Mouse (Mus musculus): ENCODE results near the gene C2cd4b. TPM values are rescaled to one million over a fixed set of nuclear protein-coding genes. Genes with fewer than 3 reads are reported as not detected.

Gene C2cd4b
- polyA plus RNA-seq, 1 experiment from 2014 or later = 3.7 TPM

DNA sequence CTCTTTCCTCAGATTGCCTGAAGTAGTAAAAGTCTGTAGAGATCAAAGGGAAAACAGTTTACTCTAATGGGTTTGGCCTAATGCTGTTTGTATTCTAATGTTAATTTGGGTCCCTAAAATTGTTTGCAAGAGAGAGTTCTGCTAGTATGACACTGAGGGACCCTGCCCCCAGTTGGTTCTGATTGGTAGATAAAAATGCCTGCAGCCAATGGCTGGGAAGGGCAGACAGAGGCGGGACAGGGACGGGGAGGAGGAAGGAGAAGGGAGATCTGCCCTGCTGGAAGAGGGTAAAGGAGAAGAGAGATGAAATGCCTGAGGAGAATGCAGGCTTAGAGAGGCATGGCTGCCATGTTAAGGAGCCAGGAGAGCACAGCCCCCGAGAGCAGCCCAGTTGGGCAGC is 7.7 kb downstream of the C2cd4b start:
- H3K36me3 ChIP-seq (ENCODE audit: control insufficient read depth, insufficient read depth) = no peaks in the 10 kb centered on the region
- H3K27ac ChIP-seq (ENCODE audit: low read depth, low read length) = no peak overlapping the region
- no peak overlapping the region for H3K4me2 ChIP-seq (replicated peaks; ENCODE audit: low read depth)
- no peak overlapping the region for H3K9ac ChIP-seq (ENCODE audit: low read depth, low read length)
- 0 out of 2 replicates have a peak, but pooled peaks cover 2% of the 10 kb centered on the region for H3K27me3 ChIP-seq (replicated peaks; ENCODE audit: control insufficient read depth, insufficient read depth, low read length)
- no peak for ATAC-seq
- H3K9me3 ChIP-seq (ENCODE audit: control insufficient read depth) = no peaks in the 10 kb centered on the region
- 70% methylated on average over 3 of the region's 3 CpGs for WGBS
- no peak overlapping the region for H3K4me3 ChIP-seq (ENCODE audit: low read depth, low read length)
- no peaks in the 10 kb centered on the region for H3K4me1 ChIP-seq (replicated peaks; ENCODE audit: control insufficient read depth, insufficient read depth, low read length)
- no peak for TF ChIP-seq CTCF (IDR thresholded peaks at IDR 0.05; ENCODE audit: low read depth)

DNA sequence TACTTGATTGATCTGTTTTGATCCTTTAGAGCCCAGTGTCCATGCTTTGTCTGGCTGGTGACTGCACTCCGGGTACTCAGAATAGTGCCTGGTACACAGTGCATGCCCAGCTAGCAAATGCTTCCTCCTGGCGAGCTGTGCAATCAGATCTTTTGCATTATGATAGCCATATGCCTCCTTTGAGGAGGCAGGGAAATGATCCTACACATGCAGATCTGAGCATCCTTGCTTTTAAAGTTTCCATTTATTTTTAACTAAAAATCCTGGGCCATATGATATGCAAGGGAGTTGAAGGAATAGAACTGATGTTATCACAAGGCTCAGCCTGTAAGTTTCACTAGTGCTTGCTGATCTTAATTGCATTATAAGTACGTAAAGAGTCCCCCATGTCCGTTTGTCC is 9.6 kb downstream of the C2cd4b start:
- H3K4me1 ChIP-seq (replicated peaks; ENCODE audit: control insufficient read depth, insufficient read depth, low read length) = no peaks in the 10 kb centered on the region
- no peaks in the 10 kb centered on the region for H3K27me3 ChIP-seq (replicated peaks; ENCODE audit: control insufficient read depth, insufficient read depth, low read length)
- H3K27ac ChIP-seq (ENCODE audit: low read depth, low read length) = no peak overlapping the region
- no peak overlapping the region for H3K4me2 ChIP-seq (replicated peaks; ENCODE audit: low read depth)
- H3K4me3 ChIP-seq (ENCODE audit: low read depth, low read length) = no peak overlapping the region
- no peak for TF ChIP-seq CTCF (IDR thresholded peaks at IDR 0.05; ENCODE audit: low read depth)
- no peak for ATAC-seq
- no peaks in the 10 kb centered on the region for H3K36me3 ChIP-seq (ENCODE audit: control insufficient read depth, insufficient read depth)
- WGBS = 79% methylated on average over 4 of the region's 4 CpGs
- H3K9ac ChIP-seq (ENCODE audit: low read depth, low read length) = no peak overlapping the region
- H3K9me3 ChIP-seq (ENCODE audit: control insufficient read depth) = no peaks in the 10 kb centered on the region

DNA sequence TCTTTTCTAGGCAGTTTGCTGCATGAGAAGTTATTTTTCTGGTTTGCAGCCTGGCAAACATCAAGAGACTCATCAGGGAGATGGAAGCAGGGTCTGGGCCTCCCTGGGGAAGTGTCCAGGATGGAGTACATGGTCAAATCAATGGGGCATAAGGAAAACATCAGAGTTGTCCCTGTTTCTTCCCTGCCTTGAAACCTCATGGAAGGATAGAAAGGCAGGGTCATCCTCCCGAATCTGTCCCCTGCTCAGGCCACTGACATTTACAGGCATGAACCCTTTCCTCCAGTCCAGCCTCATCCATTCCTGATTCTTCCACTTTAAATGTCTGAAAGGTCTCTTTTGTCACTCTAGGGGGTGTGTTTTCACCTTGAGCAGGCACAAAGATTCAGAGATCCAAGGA is 10.2 kb downstream of the C2cd4b start:
- no peak overlapping the region for H3K27ac ChIP-seq (ENCODE audit: low read depth, low read length)
- H3K36me3 ChIP-seq (ENCODE audit: control insufficient read depth, insufficient read depth) = no peaks in the 10 kb centered on the region
- H3K4me1 ChIP-seq (replicated peaks; ENCODE audit: control insufficient read depth, insufficient read depth, low read length) = no peaks in the 10 kb centered on the region
- H3K9me3 ChIP-seq (ENCODE audit: control insufficient read depth) = no peaks in the 10 kb centered on the region
- 84% methylated on average over 1 of the region's 1 CpGs for WGBS
- no peak overlapping the region for H3K4me2 ChIP-seq (replicated peaks; ENCODE audit: low read depth)
- TF ChIP-seq CTCF (IDR thresholded peaks at IDR 0.05; ENCODE audit: low read depth) = no peak
- no peaks in the 10 kb centered on the region for H3K27me3 ChIP-seq (replicated peaks; ENCODE audit: control insufficient read depth, insufficient read depth, low read length)
- ATAC-seq = no peak
- H3K9ac ChIP-seq (ENCODE audit: low read depth, low read length) = no peak overlapping the region
- H3K4me3 ChIP-seq (ENCODE audit: low read depth, low read length) = no peak overlapping the region

DNA sequence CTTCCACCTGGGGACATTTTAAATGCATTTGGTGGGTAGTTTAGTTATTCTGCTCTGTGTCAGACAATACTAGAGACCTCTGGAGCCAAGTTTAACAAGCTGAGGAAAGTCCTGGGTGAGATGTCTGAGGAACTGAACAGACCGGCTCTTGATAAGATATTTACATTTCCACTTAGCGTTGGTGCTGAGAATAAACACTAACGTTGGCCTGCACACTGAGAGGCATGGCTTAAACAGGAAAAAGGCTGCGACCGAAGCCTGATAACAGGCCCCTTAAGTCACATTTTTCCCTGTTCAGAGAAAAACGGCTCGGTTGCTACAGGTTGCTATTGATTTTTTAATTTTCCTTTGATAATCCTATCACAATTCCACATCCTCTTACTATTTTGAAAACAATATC is 12.1 kb downstream of the C2cd4b start:
- Histone ChIP-seq H3K27ac (ENCODE audit: low read depth, low read length) (no peak overlapping the region), H3K4me2 (replicated peaks; ENCODE audit: low read depth) (no peak overlapping the region), H3K4me1 (replicated peaks; ENCODE audit: control insufficient read depth, insufficient read depth, low read length) (no peaks in the 10 kb centered on the region), H3K27me3 (replicated peaks; ENCODE audit: control insufficient read depth, insufficient read depth, low read length) (no peaks in the 10 kb centered on the region), H3K9me3 (ENCODE audit: control insufficient read depth) (no peaks in the 10 kb centered on the region), H3K9ac (ENCODE audit: low read depth, low read length) (no peak overlapping the region), H3K4me3 (ENCODE audit: low read depth, low read length) (no peak overlapping the region), H3K36me3 (ENCODE audit: control insufficient read depth, insufficient read depth) (no peaks in the 10 kb centered on the region)
- ATAC-seq = no peak
- TF ChIP-seq CTCF (IDR thresholded peaks at IDR 0.05; ENCODE audit: low read depth) = no peak
- WGBS = 12% methylated on average over 7 of the region's 7 CpGs

DNA sequence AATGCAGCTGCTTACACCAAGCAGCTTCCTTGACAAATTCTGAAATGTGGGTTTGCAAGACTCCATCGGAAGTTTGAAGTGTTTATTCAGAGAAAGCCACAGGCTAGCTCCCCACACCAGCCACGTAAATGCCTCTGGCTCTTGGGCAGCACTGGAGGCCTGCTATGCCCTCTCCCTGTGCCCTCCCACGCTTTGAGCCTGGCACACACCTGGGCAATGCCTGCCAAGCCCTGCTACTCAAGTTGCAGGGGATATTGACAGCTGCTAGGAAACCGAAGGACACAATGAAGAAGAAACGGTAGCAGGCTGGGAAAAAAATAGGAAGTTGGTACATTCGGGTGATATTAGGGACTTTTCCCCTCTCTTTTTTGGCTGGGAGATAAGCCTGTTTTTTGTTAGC is 15.0 kb downstream of the C2cd4b start:
- H3K4me1 ChIP-seq (replicated peaks; ENCODE audit: control insufficient read depth, insufficient read depth, low read length) = no peaks in the 10 kb centered on the region
- no peaks in the 10 kb centered on the region for H3K36me3 ChIP-seq (ENCODE audit: control insufficient read depth, insufficient read depth)
- no peak overlapping the region for H3K4me2 ChIP-seq (replicated peaks; ENCODE audit: low read depth)
- H3K27ac ChIP-seq (ENCODE audit: low read depth, low read length) = no peak overlapping the region
- no peak for ATAC-seq
- H3K4me3 ChIP-seq (ENCODE audit: low read depth, low read length) = no peak overlapping the region
- H3K9ac ChIP-seq (ENCODE audit: low read depth, low read length) = no peak overlapping the region
- H3K9me3 ChIP-seq (ENCODE audit: control insufficient read depth) = no peaks in the 10 kb centered on the region
- no peaks in the 10 kb centered on the region for H3K27me3 ChIP-seq (replicated peaks; ENCODE audit: control insufficient read depth, insufficient read depth, low read length)
- no peak for TF ChIP-seq CTCF (IDR thresholded peaks at IDR 0.05; ENCODE audit: low read depth)
- WGBS = 76% methylated on average over 6 of the region's 6 CpGs

DNA sequence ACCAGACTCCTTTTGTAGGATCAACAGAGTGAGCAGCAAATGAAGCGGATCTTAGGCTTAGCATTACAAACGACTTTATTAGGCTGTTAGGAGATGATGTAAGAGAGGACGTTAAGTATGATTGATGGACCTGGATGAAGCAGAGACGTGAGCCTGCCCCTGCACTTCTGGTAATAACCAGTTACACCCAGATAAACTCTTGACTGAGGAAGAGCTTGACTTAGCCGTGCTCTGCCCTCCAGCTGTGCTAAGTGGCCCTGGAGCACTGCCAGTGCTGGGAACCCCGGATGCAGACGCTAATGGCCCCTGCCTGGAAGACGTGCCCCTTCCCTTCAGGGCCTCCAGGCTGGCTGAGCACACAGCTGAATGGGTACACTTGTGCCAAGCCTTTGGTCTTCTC is 19.3 kb downstream of the C2cd4b start:
- no peaks in the 10 kb centered on the region for H3K9me3 ChIP-seq (ENCODE audit: control insufficient read depth)
- WGBS = 16% methylated on average over 8 of the region's 8 CpGs
- peak; percentile 54; the same call in 1 of the 2 replicates for ATAC-seq

DNA sequence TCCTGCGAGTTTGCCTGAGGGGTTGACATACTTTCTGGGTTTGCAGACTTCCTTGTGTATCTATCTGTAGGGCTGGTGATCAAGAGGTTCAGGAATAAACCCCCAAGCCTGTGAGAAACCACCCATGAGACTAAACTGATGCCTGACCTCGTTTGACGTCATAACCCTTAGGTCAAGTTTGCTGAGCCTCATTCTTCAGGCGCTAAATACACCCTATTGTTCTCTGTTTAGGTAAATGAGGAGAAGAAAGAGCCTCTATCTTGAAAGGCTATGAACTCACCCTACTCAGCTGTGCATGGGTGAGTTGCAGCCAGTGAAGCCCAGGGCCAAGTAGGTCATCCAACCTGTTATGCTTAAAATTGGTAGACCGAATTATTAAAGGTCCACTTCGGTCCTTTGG is 23.5 kb downstream of the C2cd4b start:
- WGBS = 70% methylated on average over 6 of the region's 6 CpGs
- H3K9ac ChIP-seq (ENCODE audit: low read depth, low read length) = no peak overlapping the region
- no peaks in the 10 kb centered on the region for H3K9me3 ChIP-seq (ENCODE audit: control insufficient read depth)
- no peak for ATAC-seq
- no peaks in the 10 kb centered on the region for H3K36me3 ChIP-seq (ENCODE audit: control insufficient read depth, insufficient read depth)
- no peak overlapping the region for H3K4me2 ChIP-seq (replicated peaks; ENCODE audit: low read depth)
- H3K4me3 ChIP-seq (ENCODE audit: low read depth, low read length) = no peak overlapping the region
- no peak for TF ChIP-seq CTCF (IDR thresholded peaks at IDR 0.05; ENCODE audit: low read depth)
- no peaks in the 10 kb centered on the region for H3K4me1 ChIP-seq (replicated peaks; ENCODE audit: control insufficient read depth, insufficient read depth, low read length)
- H3K27ac ChIP-seq (ENCODE audit: low read depth, low read length) = no peak overlapping the region
- H3K27me3 ChIP-seq (replicated peaks; ENCODE audit: control insufficient read depth, insufficient read depth, low read length) = no peaks in the 10 kb centered on the region

More for the DNA sequence above, 19.3 kb downstream of the C2cd4b start:
- no peak for TF ChIP-seq CTCF (IDR thresholded peaks at IDR 0.05; ENCODE audit: low read depth)
- H3K4me1 ChIP-seq (replicated peaks; ENCODE audit: control insufficient read depth, insufficient read depth, low read length) = no peaks in the 10 kb centered on the region
- H3K4me3 ChIP-seq (ENCODE audit: low read depth, low read length) = no peak overlapping the region
- no peaks in the 10 kb centered on the region for H3K27me3 ChIP-seq (replicated peaks; ENCODE audit: control insufficient read depth, insufficient read depth, low read length)
- H3K4me2 ChIP-seq (replicated peaks; ENCODE audit: low read depth) = no peak overlapping the region
- no peaks in the 10 kb centered on the region for H3K36me3 ChIP-seq (ENCODE audit: control insufficient read depth, insufficient read depth)
- H3K9ac ChIP-seq (ENCODE audit: low read depth, low read length) = no peak overlapping the region
- H3K27ac ChIP-seq (ENCODE audit: low read depth, low read length) = no peak overlapping the region
